Mouse (Mus musculus): ENCODE results near the gene Ap2m1. TPM values are rescaled to one million over a fixed set of nuclear protein-coding genes. Genes with fewer than 3 reads are reported as not detected.

Ap2m1 gene
- polyA plus RNA-seq, 1 experiment from 2014 or later = 650 TPM

GRCm38 (mm10) chr16:20557381-20557780 lies 22.1 kb downstream of the Ap2m1 start:
- Histone ChIP-seq H3K9me3 (no peaks in the 10 kb centered on the region), H3K27me3 (replicated peaks; ENCODE audit: low read depth, poor library complexity, severe bottlenecking) (no peaks in the 10 kb centered on the region), H3K27ac (replicated peaks) (no peak overlapping the region), H3K4me1 (no peaks in the 10 kb centered on the region), H3K36me3 (replicated peaks) (peaks cover 89% of the 10 kb centered on the region), H3K4me3 (no peak overlapping the region)
- DNase-seq (ENCODE audit: low spot score) = no peak
- WGBS = 75% methylated on average over 7 of the region's 7 CpGs

DNA sequence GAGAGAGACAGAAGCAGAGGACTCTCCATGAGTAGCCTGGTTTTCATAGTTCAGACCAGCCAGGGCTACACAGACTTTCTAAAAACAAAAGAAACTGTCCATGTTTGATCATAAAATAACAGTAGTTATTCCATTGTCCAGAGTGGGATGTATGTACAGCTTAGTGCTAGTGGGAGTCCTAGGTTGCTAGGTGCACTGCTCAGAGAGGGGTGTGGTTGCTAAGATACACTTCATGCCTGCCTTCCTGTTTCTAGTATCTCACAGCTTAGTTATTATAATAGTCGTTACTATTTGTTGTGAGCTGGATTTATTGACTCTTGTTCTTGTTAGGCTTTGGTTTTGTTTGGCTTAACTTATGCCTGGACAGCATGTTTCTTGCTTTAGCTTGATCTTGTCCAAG lies 29.8 kb downstream of the Ap2m1 start:
- Histone ChIP-seq H3K27me3 (replicated peaks; ENCODE audit: low read depth, poor library complexity, severe bottlenecking) (no peaks in the 10 kb centered on the region), H3K27ac (replicated peaks) (no peak overlapping the region), H3K9me3 (no peaks in the 10 kb centered on the region), H3K4me1 (no peaks in the 10 kb centered on the region), H3K36me3 (replicated peaks) (peaks cover 35% of the 10 kb centered on the region), H3K4me3 (no peak overlapping the region)
- no peak for DNase-seq (ENCODE audit: low spot score)
- WGBS = 77% methylated on average over 1 of the region's 1 CpGs

DNA sequence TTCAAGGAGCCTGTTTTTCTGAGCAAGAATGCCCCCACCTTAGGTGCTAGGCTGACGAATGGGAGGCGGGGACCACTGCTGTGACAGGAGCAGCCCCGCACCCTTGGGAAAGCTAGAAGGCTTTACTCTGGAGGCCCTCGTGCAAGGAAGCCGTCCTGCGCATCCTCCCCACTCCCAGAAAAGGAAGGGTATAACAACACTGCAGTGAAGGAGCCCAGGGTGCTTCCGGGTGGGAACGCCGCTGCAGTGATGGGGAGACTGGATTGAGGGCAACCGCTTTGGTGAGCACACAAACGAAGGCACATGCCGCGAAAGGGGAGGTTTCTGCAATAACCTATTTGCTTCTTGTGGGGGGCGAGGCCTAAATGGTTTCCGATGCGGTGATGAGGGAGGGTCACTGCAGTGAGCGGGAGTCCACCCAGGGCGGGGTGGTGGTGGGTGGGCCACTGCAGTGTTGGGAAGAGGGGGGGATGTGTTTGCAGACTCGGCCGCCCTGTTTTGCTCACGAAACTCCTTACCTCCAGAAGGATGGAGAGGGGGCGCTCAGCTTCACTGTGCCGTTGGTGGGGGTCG lies 54.2 kb downstream of the Ap2m1 start, which contains the start of gene Vwa5b2:
Vwa5b2 (plus strand) TSS at position 106 of the 573 bp plus-strand sequence.
- Histone ChIP-seq H3K9me3 (no peaks in the 10 kb centered on the region), H3K27me3 (replicated peaks; ENCODE audit: low read depth, poor library complexity, severe bottlenecking) (peaks cover 74% of the 10 kb centered on the region), H3K4me1 (peaks cover 25% of the 10 kb centered on the region), H3K27ac (replicated peaks) (peak within 1 kb of the TSS; percentile 1), H3K36me3 (replicated peaks) (no peaks in the 10 kb centered on the region), H3K4me3 (peak within 1 kb of the TSS; percentile 64)
- DNase-seq (ENCODE audit: low spot score) = no peak
- WGBS = under 1% methylated on average over 24 of the region's 24 CpGs

- DNase-seq (ENCODE audit: low spot score) = peak; percentile 75
- Histone ChIP-seq H3K4me1 (peaks cover 25% of the 10 kb centered on the region), H3K27ac (replicated peaks) (peak overlapping the region; percentile 1), H3K4me3 (peak overlapping the region; percentile 64), H3K27me3 (replicated peaks; ENCODE audit: low read depth, poor library complexity, severe bottlenecking) (peaks cover 80% of the 10 kb centered on the region), H3K36me3 (replicated peaks) (no peaks in the 10 kb centered on the region), H3K9me3 (no peaks in the 10 kb centered on the region)
- WGBS = under 1% methylated on average over 39 of the region's 39 CpGs
These were observed 54.8 kb downstream of the Ap2m1 start for GRCm38 (mm10) chr16:20589939-20590679.

DNA sequence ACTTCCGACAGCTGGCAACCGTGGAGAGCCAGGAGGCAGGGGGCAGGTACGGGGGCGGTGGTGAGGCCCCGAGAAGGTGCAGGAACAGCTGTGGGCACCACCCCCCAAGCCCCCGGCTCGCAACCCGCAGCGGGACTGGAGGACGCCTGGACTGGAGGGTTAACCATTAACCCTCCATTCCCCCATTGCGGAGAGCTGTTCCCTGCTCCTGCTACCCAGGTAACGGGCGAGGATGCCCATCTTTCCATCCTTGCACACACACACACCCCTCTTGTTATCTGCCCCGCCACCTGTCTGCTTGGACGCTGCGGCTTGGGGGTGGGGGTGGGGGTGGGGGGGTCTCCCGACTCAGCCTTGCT lies 55.4 kb downstream of the Ap2m1 start:
- Histone ChIP-seq H3K27ac (replicated peaks) (no peak overlapping the region), H3K4me1 (peaks cover 25% of the 10 kb centered on the region), H3K9me3 (no peaks in the 10 kb centered on the region), H3K36me3 (replicated peaks) (no peaks in the 10 kb centered on the region), H3K27me3 (replicated peaks; ENCODE audit: low read depth, poor library complexity, severe bottlenecking) (peaks cover 86% of the 10 kb centered on the region), H3K4me3 (peak overlapping the region; percentile 64)
- 3% methylated on average over 17 of the region's 17 CpGs for WGBS
- DNase-seq (ENCODE audit: low spot score) = no peak

DNA sequence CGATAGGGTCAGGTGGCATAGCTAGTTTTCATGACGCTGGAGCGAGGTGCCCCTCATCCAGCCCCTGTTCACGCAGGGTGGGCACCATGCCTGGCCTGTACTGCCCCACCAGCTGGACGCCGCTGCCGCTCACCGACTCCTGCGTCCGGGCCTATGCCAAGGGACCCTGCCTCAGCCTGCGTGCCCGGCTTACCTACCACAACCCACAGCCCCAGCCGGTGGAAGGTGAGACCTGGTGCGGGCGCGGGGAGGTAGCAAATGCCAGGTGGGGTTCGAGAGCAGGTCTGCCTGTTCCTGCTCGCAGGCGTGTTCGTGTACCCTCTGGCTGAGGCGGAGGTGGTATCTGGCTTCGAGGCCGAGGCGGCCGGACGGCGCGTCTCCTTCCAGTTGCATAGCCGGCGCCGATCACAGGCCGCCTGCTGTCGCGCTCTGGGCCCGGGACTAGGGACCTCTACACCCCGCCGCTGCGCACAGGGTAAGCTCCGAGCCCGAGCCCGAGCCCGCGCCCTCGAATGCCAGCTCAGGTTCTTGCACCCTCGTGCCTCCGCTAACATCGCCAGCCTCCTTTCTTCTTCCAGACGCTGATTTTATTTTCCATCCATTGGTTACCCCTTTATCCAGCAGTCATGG lies 55.9 kb downstream of the Ap2m1 start:
- Histone ChIP-seq H3K4me1 (peaks cover 25% of the 10 kb centered on the region), H3K4me3 (peak overlapping the region; percentile 64), H3K9me3 (no peaks in the 10 kb centered on the region), H3K36me3 (replicated peaks) (no peaks in the 10 kb centered on the region), H3K27ac (replicated peaks) (no peak overlapping the region), H3K27me3 (replicated peaks; ENCODE audit: low read depth, poor library complexity, severe bottlenecking) (peaks cover 91% of the 10 kb centered on the region)
- 5% methylated on average over 48 of the region's 48 CpGs for WGBS
- peak; percentile 49 for DNase-seq (ENCODE audit: low spot score)

Other genes with a start within 250 kb of the Ap2m1 start
- 128 and 135 TPM in 2 replicates for gene Parl, start 233.1 kb upstream of the Ap2m1 start, polyA plus RNA-seq (2016; fragmentation: Nextera tagmentation; extraction: Ambion mirVana)
- not detected in 2 replicates for gene Cyp2ab1, start 210.1 kb upstream of the Ap2m1 start, polyA plus RNA-seq (2016; fragmentation: Nextera tagmentation; extraction: Ambion mirVana)
- gene Abcc5, start 109.1 kb upstream of the Ap2m1 start, polyA plus RNA-seq (2016; fragmentation: Nextera tagmentation; extraction: Ambion mirVana) = 63.9 and 64.3 TPM in 2 replicates
- 157 and 169 TPM in 2 replicates for gene Eif2b5, start 36.7 kb upstream of the Ap2m1 start, polyA plus RNA-seq (2016; fragmentation: Nextera tagmentation; extraction: Ambion mirVana)
- 33.0 and 35.1 TPM in 2 replicates for gene Dvl3, start 18.5 kb upstream of the Ap2m1 start, polyA plus RNA-seq (2016; fragmentation: Nextera tagmentation; extraction: Ambion mirVana)
- 57.2 and 59.6 TPM in 2 replicates for gene Abcf3, start 13.1 kb downstream of the Ap2m1 start, polyA plus RNA-seq (2016; fragmentation: Nextera tagmentation; extraction: Ambion mirVana)
- 2.0 and 3.0 TPM in 2 replicates for gene Vwa5b2, start 54.0 kb downstream of the Ap2m1 start, polyA plus RNA-seq (2016; fragmentation: Nextera tagmentation; extraction: Ambion mirVana)
- gene Eef1akmt4, start 76.1 kb downstream of the Ap2m1 start, polyA plus RNA-seq (2016; fragmentation: Nextera tagmentation; extraction: Ambion mirVana) = 45.0 and 45.8 TPM in 2 replicates
- gene Gm49333, start 76.1 kb downstream of the Ap2m1 start, polyA plus RNA-seq (2016; fragmentation: Nextera tagmentation; extraction: Ambion mirVana) = 0.49 TPM in 1 of 2 replicates, not detected in the other
- 53.9 and 59.2 TPM in 2 replicates for gene Alg3, start 76.3 kb downstream of the Ap2m1 start, polyA plus RNA-seq (2016; fragmentation: Nextera tagmentation; extraction: Ambion mirVana)
- 1.4 TPM in 2 replicates for gene Camk2n2, start 85.8 kb downstream of the Ap2m1 start, polyA plus RNA-seq (2016; fragmentation: Nextera tagmentation; extraction: Ambion mirVana)
- gene Ece2, start 94.3 kb downstream of the Ap2m1 start, polyA plus RNA-seq (2016; fragmentation: Nextera tagmentation; extraction: Ambion mirVana) = 3.3 and 4.1 TPM in 2 replicates
- 520 and 530 TPM in 2 replicates for gene Psmd2, start 116.2 kb downstream of the Ap2m1 start, polyA plus RNA-seq (2016; fragmentation: Nextera tagmentation; extraction: Ambion mirVana)
- gene Eif4g1, start 132.8 kb downstream of the Ap2m1 start, polyA plus RNA-seq (2016; fragmentation: Nextera tagmentation; extraction: Ambion mirVana) = 251 and 260 TPM in 2 replicates
- 2.9 and 4.8 TPM in 2 replicates for gene Fam131a, start 157.8 kb downstream of the Ap2m1 start, polyA plus RNA-seq (2016; fragmentation: Nextera tagmentation; extraction: Ambion mirVana)
- 151 and 153 TPM in 2 replicates for gene Polr2h, start 182.2 kb downstream of the Ap2m1 start, polyA plus RNA-seq (2016; fragmentation: Nextera tagmentation; extraction: Ambion mirVana)
- gene Clcn2, start 182.3 kb downstream of the Ap2m1 start, polyA plus RNA-seq (2016; fragmentation: Nextera tagmentation; extraction: Ambion mirVana) = 13.9 and 15.9 TPM in 2 replicates
- 1.3 and 1.4 TPM in 2 replicates for gene Chrd, start 197.6 kb downstream of the Ap2m1 start, polyA plus RNA-seq (2016; fragmentation: Nextera tagmentation; extraction: Ambion mirVana)
- gene Thpo, start 199.0 kb downstream of the Ap2m1 start, polyA plus RNA-seq (2016; fragmentation: Nextera tagmentation; extraction: Ambion mirVana) = 0.44 and 0.72 TPM in 2 replicates